In the genomic region with DNA sequence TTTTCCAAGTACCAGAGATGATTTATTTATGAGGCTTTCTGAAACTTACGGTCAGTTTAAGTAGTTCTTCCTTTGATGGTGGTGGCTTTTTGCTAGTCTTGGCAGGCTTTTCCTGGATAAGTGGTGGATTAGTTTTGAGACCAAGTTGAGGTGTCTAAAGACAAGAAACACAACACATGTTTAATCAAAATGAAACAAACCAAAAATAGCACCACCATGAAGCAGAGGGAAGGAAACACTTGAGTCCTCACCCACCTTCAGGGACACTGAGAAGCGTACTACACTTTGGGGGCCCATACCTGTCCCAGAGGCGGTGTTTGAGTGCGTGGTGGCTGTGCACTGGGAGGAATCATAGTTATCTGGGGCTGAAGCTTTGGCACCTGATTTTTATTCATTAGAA, we compare ENCODE assay signal across 23 mouse cellular contexts. TPM values are rescaled to one million over a fixed set of nuclear protein-coding genes. Genes with fewer than 3 reads are reported as not detected.
DNase-seq lines count a peak whose midpoint lies in the region; ATAC-seq and TF ChIP-seq lines count a peak whose summit lies in the region.
"Had no signal": no experiment of that assay in that cellular context is flagged by ENCODE, and none has a peak within 500 bp of the region (broad histone marks: within the 10 kb centered on the region; RNA-seq: fewer than 3 reads in every experiment).

No protein-coding gene starts in this region.

- no peak for DNase-seq in heart, postnatal 36 days
- no peak for DNase-seq in urinary bladder, postnatal 4 days (ENCODE audit: low spot score in 2 of 2)
- DNase-seq: adrenal gland, adult 2 months; adrenal gland, postnatal 14 days; cerebellum, adult 11 months; cerebellum, adult 2 months; cerebellum, adult 9-11 months; cerebellum, postnatal 25 days; gastrocnemius, postnatal 25 days; kidney, adult 11 months; kidney, adult 8-10 months had no signal

- H3K4me1 ChIP-seq in heart, embryonic 12.5 days (replicated peaks) = peaks cover 25% of the 10 kb centered on the region
- peaks cover 38% of the 10 kb centered on the region for H3K4me1 ChIP-seq in heart, embryonic 16.5 days (ENCODE audit: control insufficient read depth, insufficient read depth, low read length)
- H3K4me1 ChIP-seq in heart, embryonic 11.5 days (ENCODE audit: control insufficient read depth, insufficient read depth, low read length) = peaks cover 8% of the 10 kb centered on the region
- H3K4me1 ChIP-seq: intestine, embryonic 15.5 days had no signal

- H3ac ChIP-seq in myocyte (ENCODE audit: control insufficient read depth, insufficient read length) = no peak overlapping the region

- H3K9ac ChIP-seq in heart, embryonic 12.5 days = no peak overlapping the region
- H3K9ac ChIP-seq in heart, embryonic 16.5 days (ENCODE audit: low read length) = no peak overlapping the region
- H3K9ac ChIP-seq in heart, embryonic 11.5 days (ENCODE audit: low read depth, low read length) = no peak overlapping the region
- H3K9ac ChIP-seq: embryonic facial prominence, embryonic 12.5 days; embryonic facial prominence, embryonic 15.5 days; forebrain, embryonic 12.5 days; forebrain, embryonic 15.5 days; hindbrain, embryonic 12.5 days; hindbrain, embryonic 15.5 days; intestine, embryonic 15.5 days had no signal

- no peak overlapping the region for H3K4me2 ChIP-seq in heart, embryonic 12.5 days
- no peak overlapping the region for H3K4me2 ChIP-seq in heart, embryonic 16.5 days (ENCODE audit: low read depth, low read length)
- H3K4me2 ChIP-seq in heart, embryonic 11.5 days = no peak overlapping the region
- H3K4me2 ChIP-seq in myocyte (ENCODE audit: low read depth) = no peak overlapping the region
- H3K4me2 ChIP-seq: embryonic facial prominence, embryonic 12.5 days; embryonic facial prominence, embryonic 15.5 days; forebrain, embryonic 12.5 days; forebrain, embryonic 15.5 days; hindbrain, embryonic 12.5 days; hindbrain, embryonic 15.5 days; intestine, embryonic 15.5 days had no signal

- H3K79me2 ChIP-seq in myocyte (ENCODE audit: control insufficient read depth, insufficient read depth) = peaks cover 33% of the 10 kb centered on the region

- intact Hi-C loops in heart, postnatal 36 days (cut with DNase I) = no loop called here

- no peaks in the 10 kb centered on the region for H3K9me3 ChIP-seq in heart, embryonic 12.5 days (replicated peaks)
- H3K9me3 ChIP-seq in heart, embryonic 16.5 days (replicated peaks; ENCODE audit: control insufficient read depth, low read length) = no peaks in the 10 kb centered on the region
- H3K9me3 ChIP-seq in heart, embryonic 11.5 days (replicated peaks; ENCODE audit: control insufficient read depth, low read length) = no peaks in the 10 kb centered on the region
- H3K9me3 ChIP-seq: embryonic facial prominence, embryonic 12.5 days; embryonic facial prominence, embryonic 15.5 days; forebrain, embryonic 12.5 days; forebrain, embryonic 15.5 days; hindbrain, embryonic 12.5 days; hindbrain, embryonic 15.5 days; intestine, embryonic 15.5 days had no signal

- H3K27ac ChIP-seq in heart, embryonic 12.5 days (ENCODE audit: poor library complexity, severe bottlenecking) = 0 out of 2 replicates have a peak overlapping the region, but pooled peaks have one; percentile 13
- no peak overlapping the region for H3K27ac ChIP-seq in heart, embryonic 16.5 days (ENCODE audit: low read length)
- H3K27ac ChIP-seq in heart, embryonic 11.5 days (ENCODE audit: low read depth, low read length) = no peak overlapping the region
- H3K27ac ChIP-seq: embryonic facial prominence, embryonic 12.5 days; embryonic facial prominence, embryonic 15.5 days; forebrain, embryonic 12.5 days; forebrain, embryonic 15.5 days; hindbrain, embryonic 12.5 days; hindbrain, embryonic 15.5 days; intestine, embryonic 15.5 days had no signal

- no peak for ATAC-seq in heart, embryonic 12.5 days (ENCODE audit: insufficient number of reproducible peaks, low FRiP score)
- peak; percentile 23; the same call in 1 of the 2 replicates for ATAC-seq in heart, embryonic 16.5 days (replicated peaks; ENCODE audit: extremely low read depth, insufficient read depth, low FRiP score)
- no peak for ATAC-seq in heart, embryonic 11.5 days (replicated peaks; ENCODE audit: insufficient number of reproducible peaks, low FRiP score, low TSS enrichment)
- ATAC-seq: CD4-positive, CD25-positive, alpha-beta regulatory T cell, adult 4 months; forebrain, embryonic 15.5 days; intestine, embryonic 15.5 days had no signal

- no peak overlapping the region for H3K4me3 ChIP-seq in heart, embryonic 12.5 days
- no peak overlapping the region for H3K4me3 ChIP-seq in heart, embryonic 16.5 days (ENCODE audit: low read length)
- no peak overlapping the region for H3K4me3 ChIP-seq in heart, embryonic 11.5 days (ENCODE audit: low read depth, low read length)
- H3K4me3 ChIP-seq in myocyte = no peak overlapping the region
- H3K4me3 ChIP-seq: embryonic facial prominence, embryonic 12.5 days; embryonic facial prominence, embryonic 15.5 days; forebrain, embryonic 12.5 days; forebrain, embryonic 15.5 days; hindbrain, embryonic 12.5 days; hindbrain, embryonic 15.5 days; intestine, embryonic 15.5 days had no signal

- no peaks in the 10 kb centered on the region for H3K27me3 ChIP-seq in heart, embryonic 12.5 days (replicated peaks)
- no peaks in the 10 kb centered on the region for H3K27me3 ChIP-seq in heart, embryonic 16.5 days (ENCODE audit: control insufficient read depth, insufficient read depth, low read length)
- no peaks in the 10 kb centered on the region for H3K27me3 ChIP-seq in heart, embryonic 11.5 days (ENCODE audit: control insufficient read depth, insufficient read depth, low read length)
- H3K27me3 ChIP-seq in myocyte (ENCODE audit: control insufficient read depth, insufficient read depth, insufficient read length) = no peaks in the 10 kb centered on the region
- H3K27me3 ChIP-seq: embryonic facial prominence, embryonic 12.5 days; embryonic facial prominence, embryonic 15.5 days; forebrain, embryonic 12.5 days; forebrain, embryonic 15.5 days; hindbrain, embryonic 12.5 days; hindbrain, embryonic 15.5 days; intestine, embryonic 15.5 days had no signal

- TF ChIP-seq POLR2A in myocyte (IDR thresholded peaks at IDR 0.05; ENCODE audit: insufficient read length, low read depth) = no peak

- peaks cover 87% of the 10 kb centered on the region for H3K36me3 ChIP-seq in heart, embryonic 12.5 days
- peaks cover 78% of the 10 kb centered on the region for H3K36me3 ChIP-seq in heart, embryonic 16.5 days (ENCODE audit: control insufficient read depth, insufficient read depth)
- peaks cover 77% of the 10 kb centered on the region for H3K36me3 ChIP-seq in heart, embryonic 11.5 days (ENCODE audit: control insufficient read depth, insufficient read depth, low read length)
- H3K36me3 ChIP-seq in myocyte (ENCODE audit: control insufficient read depth, insufficient read depth) = peaks cover 100% of the 10 kb centered on the region

- WGBS in heart, embryonic 12.5 days = 71% methylated on average over 4 of the region's 4 CpGs
- WGBS in heart, embryonic 16.5 days = 57% methylated on average over 4 of the region's 4 CpGs
- 61% methylated on average over 4 of the region's 4 CpGs for WGBS in heart, embryonic 11.5 days (ENCODE audit: insufficient replicate concordance)

TF ChIP-seq in myocyte, 11 proteins besides CTCF, POLR2A, EP300 and RAD21:
- TF ChIP-seq POLR2AphosphoS2 (IDR thresholded peaks at IDR 0.05; ENCODE audit: insufficient read length, low read depth) (peak; percentile 45), E2F4 (IDR thresholded peaks at IDR 0.05; ENCODE audit: insufficient read depth) (no peak)

RNA-seq across cellular contexts. Expression of a gene that starts 7.5 kb away (rescaled TPM):
- polyA plus RNA-seq in heart, embryonic 12.5 days (2016; fragmentation: Nextera tagmentation; extraction: Ambion mirVana) = 852 and 867 TPM in 2 replicates
- 1,000 to 10,000 TPM; 1,008 to 1,028 TPM for total RNA-seq in heart, postnatal 36 days (2021)
- polyA plus RNA-seq in heart, embryonic 16.5 days (2015; fragmentation: Nextera tagmentation; extraction: Ambion mirVana) = 544 and 627 TPM in 2 replicates
- 884 and 1,030 TPM in 2 replicates for polyA plus RNA-seq in heart, embryonic 11.5 days (2014; fragmentation: Nextera tagmentation; extraction: Ambion mirVana)
- polyA plus RNA-seq in myocyte (2012; fragmentation: generic; extraction: Trizol) = 408 TPM

RNA-seq across cellular contexts. Expression of a gene that starts 46.5 kb away (rescaled TPM):
- polyA plus RNA-seq in heart, embryonic 12.5 days (2016; fragmentation: Nextera tagmentation; extraction: Ambion mirVana) = 47.3 and 49.7 TPM in 2 replicates
- 10 to 100 TPM; 17.1 to 18.9 TPM for total RNA-seq in heart, postnatal 36 days (2021)
- 38.6 and 40.3 TPM in 2 replicates for polyA plus RNA-seq in heart, embryonic 16.5 days (2015; fragmentation: Nextera tagmentation; extraction: Ambion mirVana)
- 46.1 and 53.6 TPM in 2 replicates for polyA plus RNA-seq in heart, embryonic 11.5 days (2014; fragmentation: Nextera tagmentation; extraction: Ambion mirVana)
- polyA plus RNA-seq in myocyte (2012; fragmentation: generic; extraction: Trizol) = 16.5 TPM
